Mouse (Mus musculus): ENCODE measurements around the gene Jazf1.

- TF ChIP-seq CTCF (IDR thresholded peaks at IDR 0.05; ENCODE audit: extremely low read depth, insufficient read depth, insufficient read length, insufficient replicate concordance) (no peak), POLR2A (IDR thresholded peaks at IDR 0.05; ENCODE audit: low read depth, low read length) (no peak)
Measured at GRCm38 (mm10) chr6:52817203-52817874, 251.1 kb downstream of the Jazf1 start.

Measured in spleen, adult 2 months (tissue).